In the genomic region with DNA sequence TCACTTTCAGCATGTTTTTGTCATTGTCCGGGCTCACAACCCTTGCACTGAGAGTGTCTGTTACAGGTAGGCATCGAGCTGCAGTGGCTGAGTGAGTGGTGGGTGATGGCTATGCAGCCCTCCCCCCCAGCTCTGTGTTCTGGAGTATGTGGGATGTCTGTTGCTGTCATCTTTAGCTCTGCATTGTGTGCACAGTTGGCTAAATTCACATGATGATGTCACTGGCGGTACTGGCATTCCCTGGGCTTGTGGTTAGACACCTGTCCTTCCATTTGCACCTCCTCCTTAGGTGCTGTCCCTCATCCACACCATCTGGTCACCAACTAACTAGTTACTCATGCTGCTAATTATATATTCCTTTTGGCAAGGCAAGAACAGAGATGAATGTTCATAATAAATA, we compare ENCODE assay signal across 12 mouse cellular contexts.
DNase-seq lines count a peak whose midpoint lies in the region; ATAC-seq and TF ChIP-seq lines count a peak whose summit lies in the region.
"Had no signal": no experiment of that assay in that cellular context is flagged by ENCODE, and none has a peak within 500 bp of the region (broad histone marks: within the 10 kb centered on the region; RNA-seq: fewer than 3 reads in every experiment).

No protein-coding gene starts in this region.

- peaks cover 39% of the 10 kb centered on the region for H3K4me1 ChIP-seq in cerebellum, adult 2 months (ENCODE audit: control insufficient read depth, insufficient read depth, low read length)
- no peaks in the 10 kb centered on the region for H3K4me1 ChIP-seq in hindbrain, postnatal 0 days (ENCODE audit: insufficient read depth, low read length)
- H3K4me1 ChIP-seq in midbrain, embryonic 15.5 days: no peaks in the 10 kb centered on the region
- H3K4me1 ChIP-seq: liver, embryonic 13.5 days had no signal

- TF ChIP-seq CTCF in cerebellum, adult 2 months (IDR thresholded peaks at IDR 0.05; ENCODE audit: borderline replicate concordance, insufficient read depth, low read depth, low read length): no peak
- TF ChIP-seq CTCF in layer of hippocampus, adult 2 months (conservative IDR thresholded peaks at IDR 0.05): no peak
- no peak for TF ChIP-seq CTCF in hindbrain, postnatal 0 days (IDR thresholded peaks at IDR 0.05; ENCODE audit: low read depth)

- H3K4me3 ChIP-seq in cerebellum, adult 2 months (replicated peaks; ENCODE audit: insufficient read depth, low read depth, low read length): no peak overlapping the region
- no peak overlapping the region; the same call in 1 of the 2 replicates for H3K4me3 ChIP-seq in layer of hippocampus, adult 2 months
- H3K4me3 ChIP-seq in hindbrain, postnatal 0 days (ENCODE audit: low read length): no peak overlapping the region
- no peak overlapping the region for H3K4me3 ChIP-seq in midbrain, embryonic 15.5 days
- H3K4me3 ChIP-seq: liver, embryonic 13.5 days had no signal

- WGBS in cerebellum, adult 2 months: 14% methylated on average over 3 of the region's 3 CpGs
- WGBS in hindbrain, postnatal 0 days: 92% methylated on average over 3 of the region's 3 CpGs
- WGBS in midbrain, embryonic 15.5 days: 91% methylated on average over 3 of the region's 3 CpGs

- peak; percentile 25; the same call in 1 of the 2 replicates for TF ChIP-seq POLR2A in cerebellum, adult 2 months (IDR thresholded peaks at IDR 0.05; ENCODE audit: borderline replicate concordance, insufficient read depth, low read length)

- H3K9ac ChIP-seq in hindbrain, postnatal 0 days (replicated peaks; ENCODE audit: low read length): no peak overlapping the region
- H3K9ac ChIP-seq in midbrain, embryonic 15.5 days: no peak overlapping the region
- H3K9ac ChIP-seq: liver, embryonic 13.5 days had no signal

- H3K9me3 ChIP-seq in hindbrain, postnatal 0 days (ENCODE audit: low read length): no peaks in the 10 kb centered on the region
- no peaks in the 10 kb centered on the region for H3K9me3 ChIP-seq in midbrain, embryonic 15.5 days
- H3K9me3 ChIP-seq: liver, embryonic 13.5 days had no signal

- no peaks in the 10 kb centered on the region for H3K27me3 ChIP-seq in cerebellum, adult 2 months (ENCODE audit: control insufficient read depth, insufficient read depth, low read length)
- no peaks in the 10 kb centered on the region for H3K27me3 ChIP-seq in hindbrain, postnatal 0 days (ENCODE audit: insufficient read depth, low read length)
- no peaks in the 10 kb centered on the region for H3K27me3 ChIP-seq in midbrain, embryonic 15.5 days (replicated peaks)
- H3K27me3 ChIP-seq: liver, embryonic 13.5 days; Patski had no signal

- H3K27ac ChIP-seq in cerebellum, adult 2 months (ENCODE audit: insufficient read depth, low read length): peak overlapping the region; percentile 92
- H3K27ac ChIP-seq in layer of hippocampus, adult 2 months: peak overlapping the region; percentile 79
- H3K27ac ChIP-seq in hindbrain, postnatal 0 days: no peak overlapping the region
- no peak overlapping the region for H3K27ac ChIP-seq in midbrain, embryonic 15.5 days
- H3K27ac ChIP-seq: liver, embryonic 13.5 days had no signal

- no peaks in the 10 kb centered on the region; the same call in 1 of the 2 replicates for H3K36me3 ChIP-seq in hindbrain, postnatal 0 days (ENCODE audit: insufficient read depth, low read length)
- H3K36me3 ChIP-seq in midbrain, embryonic 15.5 days (replicated peaks): no peaks in the 10 kb centered on the region

- no peak for ATAC-seq in hindbrain, postnatal 0 days
- ATAC-seq in midbrain, embryonic 15.5 days (replicated peaks): no peak
- ATAC-seq: Patski had no signal

- DNase-seq in heart, adult 11 months: peak; percentile 75
- no peak for DNase-seq in heart, adult 9 months (ENCODE audit: low spot score in 2 of 2)
- peak; percentile 88 to 98 for DNase-seq in cerebellum, adult 2 months
- peak; percentile 71 to 84 for DNase-seq in layer of hippocampus, adult 2 months (ENCODE audit: low spot score in 2 of 2)
- peak; percentile 71 to 81 for DNase-seq in right cerebral cortex, postnatal 36 days (ENCODE audit: low spot score in 2 of 2)
- no peak for DNase-seq in hindbrain, postnatal 0 days (ENCODE audit: low spot score)
- no peak for DNase-seq in lung, adult 18-20 months
- DNase-seq: adrenal gland, postnatal 14 days; liver, embryonic 13.5 days; thymus, postnatal 14 days had no signal

- no peak overlapping the region for H3K4me2 ChIP-seq in hindbrain, postnatal 0 days (ENCODE audit: low read depth, low read length)
- H3K4me2 ChIP-seq in midbrain, embryonic 15.5 days: no peak overlapping the region
- H3K4me2 ChIP-seq: liver, embryonic 13.5 days had no signal

Comparison
In these comparisons a context has a peak if more than half of its experiments do, and no peak if none do; other contexts are left out.
1. DNase-seq: peak in heart, adult 11 months (single experiment), cerebellum, adult 2 months (2 of 2), layer of hippocampus, adult 2 months (2 of 2) and right cerebral cortex, postnatal 36 days (2 of 2); none in heart, adult 9 months (0 of 2), hindbrain, postnatal 0 days (single experiment) and lung, adult 18-20 months (0 of 2).
2. H3K27ac ChIP-seq: peak in cerebellum, adult 2 months (single experiment) and layer of hippocampus, adult 2 months (single experiment); none in hindbrain, postnatal 0 days (single experiment) and midbrain, embryonic 15.5 days (single experiment).